Mouse (Mus musculus) A20 (cell line): ENCODE measurements around the gene Yipf3.

Experiments
- DNase-seq: peaks from one replicate; pipeline ENCODE4 v3.0.0-alpha.2; 2011; ENCODE audit warnings: low read depth, low spot score

The Yipf3 gene

DNA sequence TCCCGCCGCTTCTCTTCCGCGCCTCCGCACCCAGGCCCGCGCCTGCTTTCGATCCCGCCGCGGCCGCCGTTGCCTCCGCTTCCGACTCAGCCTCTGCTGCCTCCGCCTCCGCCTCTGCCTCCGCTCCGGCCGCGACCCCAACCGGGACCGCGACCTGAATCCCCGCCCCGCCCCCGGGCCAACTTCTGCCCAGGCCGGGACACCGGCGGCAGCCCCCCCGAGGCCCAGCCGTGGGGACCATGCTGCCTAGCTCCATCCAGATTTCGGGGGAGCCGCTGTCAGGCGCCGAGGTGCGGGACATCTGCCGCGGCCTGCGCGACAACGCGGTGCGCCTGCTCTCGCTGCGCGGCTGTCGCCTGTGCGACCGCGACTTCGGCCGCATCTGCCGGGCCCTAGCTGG, 6.2 kb downstream of the Yipf3 start:
- peak; percentile 55 for DNase-seq

DNA sequence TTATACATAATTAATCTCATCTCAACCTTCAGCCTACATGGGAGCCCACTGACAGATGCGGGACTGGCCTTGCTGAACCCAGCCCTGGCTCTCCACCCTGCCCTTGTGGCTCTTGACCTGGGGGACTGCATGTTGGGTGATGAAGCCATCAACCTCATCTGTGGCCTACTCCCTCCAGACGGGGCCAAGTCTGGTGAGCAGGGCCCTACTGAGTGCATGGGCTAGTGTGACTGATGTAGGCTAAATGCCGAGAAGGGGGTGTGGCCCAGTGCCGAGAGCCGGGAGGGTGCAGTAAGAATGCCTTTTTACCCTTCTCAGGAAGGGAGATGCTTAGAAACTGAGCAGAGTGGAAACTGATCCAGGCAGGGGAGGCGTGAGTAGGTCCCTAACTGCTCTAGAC, 7.3 kb downstream of the Yipf3 start:
- no peak for DNase-seq

DNA sequence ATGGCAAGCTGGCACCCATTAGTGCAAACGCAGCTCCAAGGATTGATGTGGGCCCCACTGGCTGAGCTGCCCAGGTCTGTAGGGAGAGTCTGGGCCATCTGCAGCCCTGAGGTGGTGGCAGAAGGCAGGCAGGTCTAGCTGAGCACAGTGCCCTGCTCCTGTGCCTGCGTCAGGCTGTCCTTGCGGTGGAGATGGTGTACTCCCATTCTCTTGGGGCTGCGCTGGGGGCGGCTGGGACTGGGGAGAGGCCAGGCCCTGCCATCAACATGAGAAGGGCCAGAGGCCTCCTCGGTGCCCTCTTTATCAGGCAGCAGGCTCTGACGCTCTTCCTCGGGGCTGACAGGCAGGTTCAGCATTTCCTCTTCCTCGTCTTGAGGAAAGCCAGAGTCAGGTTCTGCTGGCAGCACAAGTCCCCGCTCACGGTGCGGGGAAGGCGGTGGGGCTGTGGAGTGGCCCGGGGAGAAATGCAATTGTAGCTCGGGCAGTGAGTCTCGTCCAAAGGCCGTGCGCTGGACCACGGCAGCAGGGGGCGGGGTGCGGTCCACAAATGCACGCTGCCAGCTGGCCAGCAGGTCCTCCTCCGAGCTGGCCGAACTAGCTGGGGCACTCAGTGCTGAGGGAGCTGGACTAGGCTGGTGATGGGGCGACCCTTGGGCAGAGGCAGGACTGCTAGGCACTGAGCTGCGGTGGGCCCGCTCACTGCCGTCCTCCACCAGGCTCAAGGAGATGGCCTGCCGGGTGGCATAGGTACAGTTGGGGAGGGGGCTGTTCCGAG, 10.6 kb downstream of the Yipf3 start:
- DNase-seq, result no peak

DNA sequence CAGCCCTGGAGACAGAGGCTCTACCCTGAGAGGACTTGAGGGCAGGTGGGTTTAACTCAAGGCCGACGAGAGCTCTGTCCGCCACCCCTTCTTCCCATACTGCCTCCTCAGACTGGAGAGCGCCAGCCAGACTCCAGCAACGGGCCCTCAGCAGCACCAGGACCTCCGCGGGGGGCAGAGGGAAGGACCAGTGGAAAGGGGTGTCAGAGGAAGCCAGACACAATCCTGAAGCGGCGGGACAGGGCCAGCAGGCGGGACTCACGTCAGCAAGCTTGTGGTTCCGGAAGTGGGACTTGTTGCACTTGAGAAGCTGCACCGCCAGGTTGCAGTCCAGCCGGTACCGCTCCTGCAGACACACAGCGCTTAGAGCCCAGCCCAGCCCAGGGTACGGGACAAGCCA, 11.8 kb downstream of the Yipf3 start:
- DNase-seq, result no peak

DNA sequence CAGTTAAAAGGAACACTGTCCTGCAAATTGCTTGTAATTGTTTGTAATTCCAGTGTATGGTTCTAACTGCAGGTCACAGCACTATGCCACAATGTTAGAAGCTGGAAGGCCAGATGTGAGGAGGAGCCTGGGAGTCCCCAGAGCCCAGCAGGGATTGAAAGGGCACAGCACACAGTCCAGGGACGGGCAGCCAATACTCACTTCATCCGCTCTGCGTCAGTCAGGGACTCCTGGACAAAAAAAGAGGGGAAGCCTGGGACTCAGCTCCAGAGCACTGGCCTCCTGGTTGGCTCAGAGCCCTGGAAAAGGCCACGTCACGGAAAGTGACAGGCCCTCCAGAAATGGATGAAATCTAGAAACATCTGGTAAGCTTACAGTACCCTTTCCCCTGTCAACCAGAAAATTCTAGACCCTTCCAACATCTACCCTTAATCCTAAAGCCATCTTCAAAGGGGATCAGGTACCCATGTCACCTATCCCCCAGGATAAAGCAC, 14.4 kb downstream of the Yipf3 start:
- no peak for DNase-seq

DNA sequence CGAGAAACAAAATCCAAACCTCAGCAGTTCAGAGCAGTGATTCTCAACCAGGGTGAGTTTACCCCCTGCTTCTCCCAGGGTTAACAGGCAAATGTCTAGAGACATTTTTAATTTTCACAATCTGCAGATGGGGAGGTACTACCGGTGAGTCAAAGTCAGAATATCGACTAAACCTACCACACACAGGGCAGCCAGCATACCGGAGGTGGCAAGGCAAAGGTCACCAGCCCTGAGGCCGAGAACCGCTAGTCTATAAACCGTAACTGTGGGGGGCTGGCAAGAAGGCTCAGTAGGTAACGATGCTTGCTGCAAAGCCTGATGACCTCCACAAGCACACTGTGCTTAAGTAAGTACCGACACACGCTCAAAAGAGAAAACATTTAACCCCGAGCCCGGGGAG, 17.6 kb downstream of the Yipf3 start:
- no peak for DNase-seq

DNA sequence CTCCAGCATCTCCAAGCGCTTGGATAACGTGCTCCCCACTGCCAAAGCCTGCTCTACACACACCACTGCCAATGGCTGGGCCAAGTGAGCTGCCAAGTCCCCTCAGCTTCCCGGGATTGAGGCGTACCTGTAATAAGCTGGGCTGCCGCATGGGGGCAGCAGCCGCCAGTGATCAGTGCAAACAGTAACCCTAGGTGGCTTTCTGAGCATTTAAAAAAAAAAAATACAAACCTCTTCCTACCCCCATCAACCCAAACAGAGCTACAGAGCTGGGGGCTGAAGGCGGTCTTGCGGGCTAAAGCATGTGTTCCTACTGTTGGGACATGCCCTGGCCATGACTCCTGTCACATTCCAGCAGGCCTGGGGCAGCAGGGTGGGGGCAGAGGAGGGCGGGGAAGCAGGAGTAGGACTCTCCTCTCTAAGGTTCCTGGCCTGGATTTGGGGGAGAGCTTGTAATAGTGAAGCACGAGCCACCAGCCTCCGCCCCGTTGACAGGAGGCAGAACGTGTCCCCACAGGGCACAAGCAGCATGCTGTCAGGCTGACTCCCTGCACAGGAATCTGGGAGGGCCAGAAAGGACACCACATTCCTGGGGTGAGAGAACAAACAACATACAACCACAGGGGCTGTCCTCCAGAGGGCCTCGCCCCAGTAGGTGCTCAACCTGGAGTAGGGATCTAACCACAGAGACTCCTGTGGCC, 18.2 kb downstream of the Yipf3 start:
- peak; percentile 62 for DNase-seq

DNA sequence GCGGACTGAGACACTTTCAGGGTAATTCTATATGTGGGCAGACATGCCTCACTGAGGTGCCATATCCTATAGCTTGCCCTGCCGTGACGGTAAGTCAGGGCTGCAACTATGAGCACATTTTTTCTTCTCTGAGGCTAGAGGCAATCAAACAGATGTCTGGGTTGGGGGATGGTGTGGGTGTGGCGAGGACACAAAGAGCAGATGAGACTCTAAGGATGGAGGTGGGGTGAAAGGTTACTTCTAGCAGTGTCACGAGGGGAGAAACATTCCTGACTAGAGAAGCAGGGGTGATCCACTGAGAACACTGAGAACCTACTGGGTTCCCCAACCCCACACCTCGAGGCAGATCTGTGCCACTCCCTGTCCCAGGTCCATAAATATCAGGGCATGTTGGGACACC, 19.1 kb downstream of the Yipf3 start:
- no peak for DNase-seq

DNA sequence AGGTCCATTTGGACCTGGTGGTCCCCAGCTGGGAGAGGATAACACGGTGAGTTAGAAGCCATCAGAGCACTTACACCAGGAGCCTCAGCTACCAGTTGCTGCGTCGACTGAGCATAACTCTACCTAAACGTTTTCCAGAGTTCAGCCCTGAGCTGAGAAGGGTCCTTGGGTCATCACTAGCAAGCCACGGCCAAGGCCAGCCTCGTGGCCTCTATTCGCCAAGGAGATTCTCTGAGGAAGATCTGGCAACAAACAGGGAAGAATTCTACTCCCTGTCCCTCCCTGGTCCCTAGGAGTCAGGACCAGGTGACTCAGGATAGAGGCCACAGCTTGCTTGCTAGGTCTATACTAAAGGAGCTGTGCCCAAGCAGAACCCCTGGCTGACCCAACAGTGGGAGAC, 19.6 kb downstream of the Yipf3 start:
- DNase-seq, result no peak

DNA sequence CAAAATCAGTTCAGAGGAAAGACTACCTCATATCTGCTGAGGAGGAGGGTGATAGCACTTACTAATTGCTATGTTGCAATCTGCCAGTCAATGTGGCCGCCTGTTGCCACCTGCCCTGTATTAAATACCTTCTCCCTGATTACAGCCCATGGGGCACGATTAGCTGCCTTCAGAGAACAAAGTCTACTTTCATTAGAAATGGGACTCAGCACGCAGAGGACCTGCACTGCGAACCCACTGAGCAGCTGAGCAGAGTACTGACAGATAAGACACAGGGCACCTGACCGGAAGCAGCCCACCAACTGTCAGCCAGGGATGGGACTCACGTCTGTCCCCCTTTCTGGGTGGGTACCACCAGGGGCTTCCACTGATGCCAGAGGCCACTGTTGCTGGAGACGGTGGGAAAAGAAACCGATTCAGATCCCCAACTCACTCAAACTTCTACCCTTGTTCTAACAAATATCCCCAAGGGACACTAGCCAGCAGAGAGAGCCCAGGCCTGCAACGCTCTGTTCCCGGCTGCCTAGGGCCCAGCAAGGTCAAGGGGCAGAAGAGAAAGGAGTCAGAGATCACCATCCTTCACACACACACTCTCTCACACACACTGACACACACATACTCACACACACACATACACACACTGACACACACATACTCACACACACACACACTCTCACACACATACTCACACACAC, 20.3 kb downstream of the Yipf3 start:
- no peak for DNase-seq

DNA sequence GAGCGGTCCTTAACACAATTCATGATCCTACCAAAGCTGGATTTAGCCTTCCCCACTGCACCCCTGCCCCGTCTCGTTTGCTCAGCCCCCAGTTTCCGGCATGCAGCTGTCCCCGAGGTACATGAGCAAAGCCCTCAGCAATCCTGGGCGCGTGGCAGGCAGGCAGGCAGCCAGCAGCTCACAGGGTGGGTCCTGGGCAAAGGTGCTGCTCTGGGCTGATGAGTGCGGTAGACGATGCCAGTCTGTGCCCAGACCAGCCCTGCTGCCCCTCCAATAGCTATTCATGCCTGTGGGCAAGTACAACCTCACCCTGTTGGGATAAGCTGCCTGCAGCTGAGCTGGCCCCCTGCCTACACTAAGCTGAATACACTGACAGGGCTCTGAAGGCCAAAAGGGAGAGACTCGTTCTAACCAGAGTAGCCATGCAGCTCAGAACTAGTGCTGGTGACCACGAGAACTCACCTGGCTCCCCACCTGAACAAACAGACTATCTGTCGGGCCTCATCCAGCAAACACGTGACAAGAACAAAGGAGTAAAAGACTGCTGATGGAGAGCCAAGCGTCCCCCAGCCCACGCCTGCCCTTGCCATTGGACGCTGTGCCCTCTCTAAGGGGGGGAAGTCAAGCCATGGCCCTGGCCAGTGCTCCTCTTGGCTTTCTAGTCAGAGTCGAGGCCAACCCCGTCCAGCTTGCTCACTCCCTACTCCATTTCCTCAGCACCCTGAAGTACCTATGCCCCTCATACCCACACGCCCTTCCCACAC, 22.1 kb downstream of the Yipf3 start:
- DNase-seq, result no peak

DNA sequence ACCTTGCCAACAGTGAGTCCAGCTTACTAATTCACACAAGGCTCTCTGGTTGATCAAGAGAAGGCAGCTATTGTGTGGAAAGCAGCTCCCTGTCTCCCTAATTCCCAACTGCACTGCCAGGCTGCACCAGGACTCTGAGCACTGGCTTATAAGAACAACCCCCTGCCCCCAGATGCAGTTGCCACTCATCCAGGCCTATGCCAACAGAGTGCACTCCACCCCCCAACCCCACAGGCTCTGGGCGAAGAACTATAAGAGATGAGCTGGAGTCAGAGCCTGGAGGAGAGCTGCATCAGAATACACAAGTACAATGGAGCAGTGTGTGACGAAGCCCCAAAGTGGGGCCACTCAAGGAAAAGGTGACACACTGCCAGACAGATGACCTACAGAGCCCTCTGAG, 24.2 kb downstream of the Yipf3 start:
- DNase-seq, result no peak

DNA sequence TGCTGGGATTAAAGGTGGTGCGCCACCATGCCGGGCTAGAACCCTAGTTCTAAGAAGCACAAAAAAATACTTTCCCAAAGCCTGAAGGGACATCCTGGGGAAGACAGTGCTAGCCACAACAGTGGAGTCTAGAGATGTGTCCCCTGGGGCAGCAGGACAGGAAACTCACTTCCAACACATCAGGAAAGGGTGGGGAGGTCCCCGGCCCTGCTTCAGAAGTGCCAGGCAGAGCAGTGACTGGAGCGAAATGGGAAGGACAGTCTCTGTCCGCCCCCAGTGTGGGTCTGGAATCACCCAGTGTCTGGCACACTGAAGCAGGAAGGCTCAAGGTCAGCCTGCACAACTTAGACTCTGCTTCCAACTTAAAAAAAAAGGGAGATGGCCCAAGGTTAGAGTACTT, 24.8 kb downstream of the Yipf3 start:
- no peak for DNase-seq

DNA sequence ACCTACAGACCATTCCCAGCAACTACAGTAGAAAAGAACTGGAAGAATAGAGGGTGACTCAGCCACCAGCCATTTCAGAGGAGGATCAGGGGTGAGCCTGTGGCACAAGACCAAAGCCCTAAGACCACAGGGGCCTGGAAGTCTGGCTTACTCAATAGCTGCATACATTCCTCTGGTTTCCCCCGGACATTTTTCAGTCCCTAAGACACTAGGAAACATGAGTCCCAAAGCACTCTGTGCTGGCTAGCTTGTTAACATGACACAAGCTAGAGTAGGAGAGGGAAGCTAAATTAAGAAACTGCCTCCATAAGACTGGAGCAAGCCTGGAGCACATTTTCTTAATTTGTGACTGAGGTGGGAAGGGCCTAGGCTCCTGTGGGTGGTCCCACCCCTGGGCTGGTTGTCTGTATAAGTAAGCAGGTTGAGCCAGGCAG, 25.9 kb downstream of the Yipf3 start:
- no peak for DNase-seq

DNA sequence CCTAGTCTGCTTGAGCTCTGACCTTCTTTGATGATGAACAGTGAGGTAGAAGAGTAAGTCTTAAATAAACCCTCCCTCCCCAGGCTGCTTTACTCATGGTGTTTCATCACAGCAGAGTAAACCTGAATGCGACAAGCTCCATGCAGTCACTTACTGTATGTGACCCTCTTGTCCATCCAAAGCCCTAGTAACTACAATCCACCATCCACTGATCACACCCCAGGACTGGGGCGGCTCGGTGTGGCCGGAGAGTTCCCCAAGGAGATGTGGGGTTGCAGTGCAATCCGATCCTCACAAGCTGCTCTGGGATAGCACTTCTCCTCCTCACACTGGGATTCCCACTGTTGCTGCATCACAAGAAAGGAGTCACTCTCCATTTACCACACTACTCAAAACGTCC, 26.6 kb downstream of the Yipf3 start:
- DNase-seq, result no peak

DNA sequence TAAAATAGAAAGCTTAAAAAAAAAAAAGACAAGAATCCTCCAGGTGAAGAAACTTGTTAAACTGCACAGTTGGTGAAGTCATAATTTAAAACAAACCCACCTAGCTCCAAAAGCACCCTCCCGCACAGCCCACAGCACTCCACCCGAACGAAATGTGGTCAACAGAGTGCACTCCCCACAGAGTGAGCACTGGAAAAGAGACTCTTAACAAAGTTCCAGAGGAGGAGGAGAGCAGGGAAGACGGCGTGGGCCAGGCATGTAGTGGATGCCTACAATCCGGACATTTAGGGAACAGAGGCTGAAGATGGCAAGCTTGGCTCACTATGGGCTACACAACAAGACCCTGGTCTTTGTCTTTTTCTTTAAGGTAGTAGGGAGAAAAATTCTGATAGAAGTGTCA, 27.2 kb downstream of the Yipf3 start:
- DNase-seq, result no peak

DNA sequence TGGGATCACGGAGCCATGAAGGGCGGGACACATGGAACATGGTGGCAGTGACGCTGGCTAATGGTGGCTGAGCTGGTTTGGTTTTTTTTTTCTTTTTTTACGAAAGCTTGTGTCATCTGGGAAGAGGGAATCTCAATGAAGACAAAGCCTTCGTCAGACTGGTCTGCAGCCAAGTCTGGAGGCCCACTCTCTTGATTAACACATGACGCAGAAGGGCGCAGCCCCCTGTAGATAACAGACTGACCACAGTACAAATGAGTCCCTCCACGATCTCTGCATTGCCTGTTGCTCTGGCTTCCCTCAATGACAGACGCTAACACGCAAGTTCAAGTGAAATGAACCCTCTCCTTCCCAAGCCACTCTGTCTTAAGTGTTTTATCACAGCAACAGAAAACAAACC, 27.6 kb downstream of the Yipf3 start:
- DNase-seq, result no peak

DNA sequence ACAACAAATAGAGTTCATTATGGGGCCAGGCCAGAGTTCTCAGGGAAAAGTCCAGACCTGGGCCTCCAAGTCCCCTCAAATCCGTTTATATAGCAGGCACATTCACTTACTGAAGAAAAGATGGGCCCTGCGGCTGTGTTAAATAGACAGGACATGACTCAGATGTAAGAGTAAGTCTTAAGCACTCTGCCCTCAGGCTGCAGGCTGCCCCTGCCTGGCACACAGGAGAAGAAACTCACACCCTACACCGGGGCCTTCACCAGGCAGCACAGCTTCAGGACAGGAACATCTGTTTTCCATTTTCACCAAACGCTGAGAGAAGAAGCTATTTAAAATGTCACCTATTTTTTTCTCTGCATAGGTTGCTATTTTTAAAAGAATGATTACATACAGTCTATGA, 29.7 kb downstream of the Yipf3 start:
- DNase-seq, result no peak

DNA sequence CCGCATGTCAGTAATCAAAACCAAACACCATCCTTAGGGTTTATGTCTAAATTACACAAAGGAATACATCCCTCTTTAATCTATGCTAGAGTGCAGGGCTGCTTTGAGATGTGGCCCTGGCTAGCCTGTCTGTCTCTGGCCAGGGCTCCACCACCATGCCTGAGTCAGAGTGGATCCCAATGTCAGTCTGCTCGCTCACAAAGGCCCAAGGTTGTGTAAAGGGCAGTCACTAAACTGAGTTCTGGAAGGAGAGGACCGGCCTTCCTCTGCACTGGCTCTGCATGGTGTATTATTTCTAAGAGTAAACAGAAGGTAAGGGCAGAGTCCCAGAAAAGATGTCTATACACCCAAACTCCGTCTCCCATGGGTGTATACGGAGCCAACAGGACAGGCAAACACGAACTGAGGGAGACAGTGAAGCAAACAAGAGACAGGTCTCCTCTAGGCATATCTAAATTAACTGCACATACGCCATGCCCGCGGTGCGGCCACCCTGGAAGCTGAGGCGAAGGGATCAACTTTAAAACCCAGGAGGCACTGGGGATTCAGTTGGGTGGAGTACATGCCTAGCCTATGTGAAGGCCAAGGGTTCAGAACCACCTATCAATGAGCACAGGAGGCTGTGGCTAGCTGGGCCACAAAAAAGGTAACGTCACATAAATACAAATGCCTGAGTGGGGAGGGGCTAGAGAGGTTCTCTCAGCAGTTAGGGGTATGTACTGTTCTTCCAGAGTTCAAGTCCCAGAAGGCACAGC, 30.3 kb downstream of the Yipf3 start:
- DNase-seq, result no peak

DNA sequence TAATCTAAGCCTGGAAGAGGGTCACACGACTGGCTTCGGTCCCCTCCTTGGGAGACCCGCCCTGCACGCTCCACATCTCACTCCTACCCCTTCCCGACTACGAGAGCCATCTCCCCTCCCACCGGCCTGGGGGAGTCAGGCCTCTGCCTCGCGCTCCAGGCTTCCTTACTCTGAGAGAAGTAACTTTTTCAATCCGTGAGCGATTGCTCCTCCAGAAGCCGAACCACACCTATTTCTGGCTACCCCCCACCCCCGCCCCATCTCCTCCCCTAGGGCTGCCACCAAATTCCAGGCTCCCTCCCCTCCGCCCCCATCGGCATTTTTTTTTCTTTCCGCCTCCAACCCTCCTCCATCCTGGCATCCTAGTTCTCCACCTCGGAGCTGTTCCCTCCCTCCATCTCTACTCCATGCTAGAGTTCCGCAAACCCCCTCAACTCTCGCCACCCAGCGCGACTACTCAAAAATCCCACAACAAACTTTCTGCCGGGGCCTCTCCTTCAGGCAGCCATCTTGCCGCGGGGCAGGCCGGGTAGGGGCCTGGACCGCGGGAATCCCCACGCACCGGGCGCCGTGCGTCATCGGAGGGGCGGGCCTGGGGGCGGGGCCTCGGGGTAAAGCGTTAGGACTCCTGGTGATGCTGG, 34.7 kb downstream of the Yipf3 start, which contains the start of gene Tjap1:
Tjap1 (minus strand) TSS at position 544 of the 641 bp plus-strand sequence.
- peak; percentile 85 for DNase-seq

DNA sequence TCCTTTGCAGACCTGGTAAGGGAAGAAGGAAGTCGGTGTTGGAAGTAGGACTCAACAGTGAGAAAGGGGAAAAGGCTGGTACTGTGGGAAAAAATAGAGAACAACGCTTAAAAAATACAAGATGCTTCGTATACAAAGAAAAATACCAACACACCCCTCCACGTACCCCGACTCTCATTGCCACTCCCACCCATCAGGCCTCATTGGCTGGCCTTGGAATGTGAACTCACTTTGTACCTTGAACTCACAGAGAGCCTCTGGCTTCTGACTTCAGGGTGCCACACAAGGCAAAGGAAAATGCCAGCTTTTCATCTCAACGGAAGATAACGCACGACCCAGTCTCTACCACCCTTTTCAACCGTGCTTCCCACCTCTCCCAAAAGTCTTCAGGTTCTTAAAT, 35.3 kb downstream of the Yipf3 start:
- DNase-seq, result no peak
